Mouse (Mus musculus): ENCODE measurements around the gene Tex35.

The Tex35 gene

DNA sequence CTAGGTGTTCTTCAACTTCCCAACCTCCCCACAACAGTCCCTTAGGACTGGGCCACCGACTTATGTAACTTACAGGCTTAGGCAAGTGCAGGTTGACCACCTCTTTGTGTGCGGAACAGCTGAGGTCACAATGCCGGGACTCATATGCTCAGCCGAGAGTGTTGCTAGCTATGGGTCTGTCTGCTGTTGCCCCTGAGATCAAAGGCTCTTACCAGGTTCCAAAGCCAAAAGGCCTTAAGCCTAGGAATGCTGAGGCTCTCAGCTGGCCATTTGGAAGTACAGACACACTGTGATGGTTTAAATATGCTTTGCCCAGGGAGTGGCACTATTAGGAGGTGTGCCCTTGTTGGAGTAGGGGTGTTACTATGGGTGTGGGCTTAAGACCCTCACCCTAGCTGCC is at the start of gene Tex35:
Gene Tex35, minus strand, starts transcription at position 101 of the 400 bp plus-strand sequence.
- no peak for DNase-seq (ENCODE audit: low read depth, low spot score)

DNA sequence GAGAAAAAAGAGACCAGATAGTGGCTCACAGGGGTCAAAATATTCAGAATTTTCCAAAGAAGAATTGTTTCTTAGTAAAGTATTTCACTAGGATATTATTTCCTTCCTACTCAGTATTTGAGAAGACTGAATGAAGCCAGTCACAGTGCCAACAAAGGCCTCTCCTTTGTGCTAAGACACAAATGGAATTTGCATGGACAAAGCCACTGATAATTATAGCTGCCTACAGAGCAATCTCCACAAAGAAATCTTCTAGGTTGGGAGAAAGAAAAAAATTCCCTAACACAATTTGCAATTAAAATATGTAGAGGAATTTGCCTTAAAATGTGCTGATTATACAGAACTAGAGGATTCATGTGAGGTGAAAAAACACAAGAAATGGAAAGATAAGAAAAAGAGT is 45.3 kb upstream of the Tex35 start:
- no peak for DNase-seq (ENCODE audit: low read depth, low spot score)

DNA sequence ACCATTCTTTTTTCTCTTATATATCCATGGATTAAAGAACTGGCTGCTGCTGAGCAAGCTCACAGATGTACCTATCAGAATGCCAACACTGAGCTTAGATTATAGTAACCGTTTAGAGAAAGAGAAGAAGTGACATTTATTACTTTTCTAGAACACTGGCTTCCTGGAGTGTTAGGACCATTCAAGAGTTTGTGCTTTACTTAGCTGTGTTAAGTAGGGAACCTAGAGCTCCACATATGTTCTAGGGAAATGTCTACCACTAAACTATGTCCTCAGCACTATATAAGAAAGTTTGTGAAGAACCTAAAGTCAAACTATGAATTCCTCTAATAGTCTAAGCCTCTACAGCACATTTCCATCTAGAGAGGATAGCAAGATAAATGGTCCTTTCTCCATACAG is 41.6 kb upstream of the Tex35 start:
- no peak for DNase-seq (ENCODE audit: low read depth, low spot score)

DNA sequence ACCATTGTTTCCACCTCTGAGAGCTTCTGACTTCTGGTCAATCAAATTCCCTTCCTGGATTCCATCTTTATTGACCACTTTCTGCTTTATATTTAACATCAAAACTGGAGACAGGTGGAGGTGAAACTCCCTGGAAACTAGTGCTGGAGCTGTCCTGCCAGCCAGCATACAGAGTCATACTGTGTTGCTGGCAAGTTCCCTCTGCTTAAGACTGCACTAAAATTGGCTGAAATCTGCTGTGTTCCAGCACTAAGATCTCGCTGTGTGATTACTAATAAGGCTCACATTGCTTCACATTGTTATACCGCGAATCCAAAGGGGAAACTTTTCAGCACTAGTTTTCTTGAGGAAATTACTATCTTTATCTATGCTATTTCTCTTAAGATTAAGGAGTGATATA is 36.1 kb upstream of the Tex35 start:
- DNase-seq (ENCODE audit: low read depth, low spot score), result no peak

DNA sequence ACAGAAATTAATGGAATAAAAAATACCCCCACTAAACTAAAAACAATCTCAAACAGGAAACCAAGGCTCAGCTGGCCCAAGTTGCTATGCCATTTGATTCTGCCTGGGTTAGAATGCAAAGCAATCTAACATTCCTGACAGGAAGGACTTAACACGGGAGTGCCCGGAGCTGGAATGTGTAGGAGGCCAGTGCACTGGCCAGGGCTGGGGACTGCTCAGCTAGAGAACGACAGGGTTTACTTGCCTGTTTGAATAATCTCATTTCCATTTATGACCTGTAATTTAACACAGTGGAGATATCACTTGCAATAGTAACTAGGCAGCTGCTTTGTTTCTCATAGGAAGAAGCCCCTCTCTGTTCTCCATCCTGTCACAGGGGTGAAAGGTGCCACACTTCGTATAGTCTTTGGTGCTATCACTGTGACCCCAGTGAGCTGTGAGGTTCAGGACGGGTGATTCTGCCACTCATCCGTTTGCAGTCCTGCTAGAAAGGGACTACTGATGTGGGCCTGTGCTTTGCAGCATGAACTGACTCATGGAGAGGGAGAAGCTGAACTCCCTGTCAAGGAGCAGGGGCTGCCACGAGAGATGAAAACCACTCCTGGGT is 34.9 kb upstream of the Tex35 start:
- DNase-seq (ENCODE audit: low read depth, low spot score), result no peak

DNA sequence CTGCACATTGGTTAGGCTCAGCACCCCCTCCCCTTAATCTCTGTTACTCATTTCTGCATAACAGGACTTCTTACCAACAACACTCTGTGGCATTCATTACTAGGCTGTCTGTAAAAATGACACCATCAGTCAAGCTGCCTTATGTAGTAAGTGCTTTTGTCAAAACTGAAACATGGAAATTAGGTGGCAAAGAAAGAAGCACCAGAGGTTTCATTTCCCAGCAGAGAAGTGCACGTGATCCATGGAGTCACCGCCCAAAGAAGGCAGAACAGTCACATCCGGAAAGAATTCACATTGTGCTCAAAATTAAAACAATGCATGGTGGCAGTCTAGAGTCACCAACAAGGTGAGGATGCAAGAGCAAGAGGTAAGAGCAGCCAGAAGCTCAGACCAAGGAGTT is 32.5 kb upstream of the Tex35 start:
- no peak for DNase-seq (ENCODE audit: low read depth, low spot score)

DNA sequence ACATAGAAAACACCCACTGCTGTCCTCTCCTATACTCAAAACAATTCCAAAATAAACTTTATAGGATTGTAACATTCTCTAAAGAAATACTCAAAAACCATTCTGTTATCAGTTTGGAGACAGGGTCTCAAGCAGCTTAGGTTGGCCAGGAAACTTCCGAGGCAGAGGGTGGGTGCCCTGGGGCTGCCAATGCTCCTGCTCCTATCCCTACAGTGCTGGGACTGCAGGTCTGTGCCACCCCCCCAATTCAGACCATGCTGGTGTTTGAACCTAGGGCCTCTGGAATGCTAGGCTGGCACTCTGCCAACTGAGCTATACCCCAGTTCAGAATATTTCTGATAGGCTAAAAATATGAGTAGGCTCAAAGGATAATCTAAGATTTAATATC is 29.4 kb upstream of the Tex35 start:
- no peak for DNase-seq (ENCODE audit: low read depth, low spot score)

DNA sequence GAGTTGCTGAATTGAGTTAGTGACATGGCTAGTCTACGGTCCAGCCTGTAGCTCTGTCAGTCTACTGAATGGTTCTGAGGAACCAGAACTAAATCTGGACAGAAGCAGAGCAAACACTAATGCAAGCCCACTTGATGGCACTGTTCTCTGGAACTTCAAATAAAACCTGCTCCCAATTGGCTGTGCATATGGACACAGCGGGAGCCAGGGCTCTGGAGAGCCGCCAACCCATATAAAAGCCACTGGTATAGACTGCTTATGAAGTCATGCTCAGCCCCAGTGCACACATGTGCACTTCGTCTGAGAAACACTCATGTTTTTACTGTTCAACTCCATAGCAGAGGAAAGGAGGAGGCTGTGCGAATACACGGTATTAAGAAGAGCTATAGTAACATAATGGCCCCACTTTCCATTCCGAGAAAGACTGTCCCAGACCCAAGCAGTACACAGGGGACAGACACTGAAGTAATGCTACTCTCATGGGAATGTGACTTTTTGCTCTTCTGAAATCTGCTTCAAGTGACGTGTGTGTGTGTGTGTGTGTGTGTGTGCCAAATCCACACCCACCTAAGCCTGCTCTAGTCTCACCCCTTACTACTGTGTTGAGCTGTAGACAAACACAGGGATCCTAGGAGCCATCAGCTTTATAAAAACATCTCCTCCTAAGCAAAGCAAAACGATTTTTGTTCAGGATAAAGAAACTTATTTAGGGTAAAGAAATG is 28.8 kb upstream of the Tex35 start:
- no peak for DNase-seq (ENCODE audit: low read depth, low spot score)

DNA sequence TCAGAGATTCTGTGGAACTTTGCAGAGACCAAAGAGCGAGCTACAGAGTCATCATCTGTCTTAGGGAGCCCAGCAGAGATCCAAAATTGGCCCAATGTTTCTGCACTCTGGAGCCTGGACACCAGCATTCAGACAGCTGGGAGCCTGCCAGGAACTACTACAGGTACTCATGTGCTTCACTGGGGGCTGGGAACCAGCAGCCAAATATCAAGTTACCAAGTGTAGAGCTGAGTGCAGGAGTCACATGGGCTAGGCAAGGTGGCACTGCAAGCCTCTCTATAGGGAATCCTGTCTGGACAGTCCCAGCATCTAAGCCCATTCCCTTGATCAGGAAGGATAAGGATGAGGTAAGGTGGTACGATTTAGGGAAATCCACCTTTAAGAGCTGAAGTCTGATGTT is 19.7 kb upstream of the Tex35 start:
- no peak for DNase-seq (ENCODE audit: low read depth, low spot score)

DNA sequence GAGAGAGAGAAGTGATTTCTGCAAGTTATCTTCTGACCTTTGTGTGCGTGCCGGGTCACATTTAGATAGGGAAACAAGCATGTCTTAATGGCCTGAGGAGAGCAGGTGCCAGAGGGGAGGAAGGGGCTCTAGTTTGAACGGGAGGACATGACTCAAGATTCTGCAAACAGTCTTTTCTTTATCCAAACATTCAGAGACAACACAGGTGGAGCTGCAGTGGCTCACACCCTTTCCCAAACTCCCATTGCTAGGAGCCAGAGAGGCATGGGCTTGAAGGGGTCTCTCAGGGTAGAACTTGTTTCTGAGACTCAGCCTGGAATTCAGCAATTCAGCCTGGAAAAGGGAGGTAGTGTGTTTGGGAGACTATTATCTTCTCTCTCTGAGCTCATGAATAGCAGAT is 15.4 kb upstream of the Tex35 start:
- DNase-seq (ENCODE audit: low read depth, low spot score), result no peak

DNA sequence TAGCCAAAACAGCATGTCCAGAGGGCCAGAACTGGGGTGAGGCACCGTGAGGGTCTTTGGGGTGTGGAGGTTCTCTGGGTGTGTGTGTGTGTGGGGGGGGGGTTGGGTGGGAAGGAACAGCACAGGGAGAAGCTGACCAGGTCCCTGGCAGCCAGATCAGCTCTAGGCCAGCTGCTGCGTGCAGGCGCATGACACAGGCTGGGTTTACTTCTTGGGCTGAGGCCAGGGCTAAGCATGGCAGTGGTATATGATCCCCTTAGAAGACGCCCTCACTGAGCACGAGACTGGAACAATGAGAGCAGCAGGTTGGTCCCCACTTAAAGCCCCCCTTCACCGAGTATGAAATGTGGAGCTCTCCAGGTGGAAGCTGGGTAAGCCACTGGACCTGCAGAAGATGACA is 10.7 kb upstream of the Tex35 start:
- DNase-seq (ENCODE audit: low read depth, low spot score), result no peak

DNA sequence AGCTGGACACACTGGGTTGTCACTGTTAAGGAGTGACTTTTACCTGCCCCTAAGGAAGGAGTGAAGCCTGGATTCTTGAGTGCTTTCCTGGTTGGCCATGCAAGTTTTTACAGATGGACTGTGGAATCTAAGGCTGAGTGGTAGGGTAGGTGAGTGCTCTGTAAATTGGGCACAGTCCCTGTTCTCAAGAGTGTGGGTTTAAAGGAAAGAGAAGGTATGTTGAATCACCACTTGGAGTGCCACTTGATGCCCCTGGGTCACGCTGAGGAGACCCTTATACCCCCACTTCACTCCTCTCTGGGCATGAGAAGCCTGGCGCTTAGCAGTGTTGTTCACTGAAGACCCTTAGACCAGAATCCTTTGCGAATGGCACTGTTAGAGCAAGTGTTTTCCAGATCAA is 9.0 kb upstream of the Tex35 start:
- DNase-seq (ENCODE audit: low read depth, low spot score), result no peak

DNA sequence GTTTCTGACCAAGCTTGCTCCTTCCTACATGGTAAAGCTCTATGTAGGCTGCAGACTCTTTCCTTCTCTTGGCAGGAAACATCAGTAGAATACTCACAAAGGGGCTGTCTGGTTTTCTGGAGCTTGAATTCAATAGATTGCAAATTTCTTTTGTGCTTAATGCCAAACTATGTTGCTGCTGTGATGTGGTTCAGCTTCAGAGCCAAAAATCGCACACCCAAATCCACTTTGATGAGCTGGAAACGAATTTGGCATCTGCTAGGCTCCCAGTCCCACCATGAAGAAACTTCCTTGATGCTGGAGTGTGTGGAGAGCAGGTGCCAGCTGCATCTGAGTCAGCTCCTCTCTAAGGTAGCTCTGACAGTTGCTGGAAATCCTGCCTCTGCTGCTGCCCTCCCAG is 6.0 kb upstream of the Tex35 start:
- no peak for DNase-seq (ENCODE audit: low read depth, low spot score)

DNA sequence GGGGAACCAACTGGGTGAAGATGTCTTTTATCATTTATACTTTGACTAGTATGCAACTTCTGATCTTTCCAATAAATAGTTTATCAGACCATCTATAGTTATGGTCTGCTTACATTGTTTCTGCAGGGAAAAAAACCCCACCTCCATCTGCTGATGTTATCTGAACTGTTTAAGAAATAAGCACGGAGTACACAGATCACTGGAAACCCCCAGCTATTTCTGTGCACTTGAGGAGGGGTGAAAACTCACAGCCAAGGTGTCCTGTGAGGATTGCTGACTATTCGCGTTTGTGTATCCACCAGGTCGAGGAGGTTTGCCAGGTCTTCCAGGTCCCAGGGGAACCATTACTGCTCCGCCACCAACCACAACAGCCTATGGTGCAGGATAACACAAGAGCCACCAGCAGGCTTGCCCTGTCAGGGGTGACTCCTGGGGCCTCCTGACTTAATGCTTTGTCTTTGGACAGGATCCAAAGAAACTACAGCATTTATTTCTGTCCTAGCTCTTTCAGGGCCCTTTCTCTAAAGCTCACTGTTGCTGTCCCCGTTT is 1.9 kb upstream of the Tex35 start:
- no peak for DNase-seq (ENCODE audit: low read depth, low spot score)

DNA sequence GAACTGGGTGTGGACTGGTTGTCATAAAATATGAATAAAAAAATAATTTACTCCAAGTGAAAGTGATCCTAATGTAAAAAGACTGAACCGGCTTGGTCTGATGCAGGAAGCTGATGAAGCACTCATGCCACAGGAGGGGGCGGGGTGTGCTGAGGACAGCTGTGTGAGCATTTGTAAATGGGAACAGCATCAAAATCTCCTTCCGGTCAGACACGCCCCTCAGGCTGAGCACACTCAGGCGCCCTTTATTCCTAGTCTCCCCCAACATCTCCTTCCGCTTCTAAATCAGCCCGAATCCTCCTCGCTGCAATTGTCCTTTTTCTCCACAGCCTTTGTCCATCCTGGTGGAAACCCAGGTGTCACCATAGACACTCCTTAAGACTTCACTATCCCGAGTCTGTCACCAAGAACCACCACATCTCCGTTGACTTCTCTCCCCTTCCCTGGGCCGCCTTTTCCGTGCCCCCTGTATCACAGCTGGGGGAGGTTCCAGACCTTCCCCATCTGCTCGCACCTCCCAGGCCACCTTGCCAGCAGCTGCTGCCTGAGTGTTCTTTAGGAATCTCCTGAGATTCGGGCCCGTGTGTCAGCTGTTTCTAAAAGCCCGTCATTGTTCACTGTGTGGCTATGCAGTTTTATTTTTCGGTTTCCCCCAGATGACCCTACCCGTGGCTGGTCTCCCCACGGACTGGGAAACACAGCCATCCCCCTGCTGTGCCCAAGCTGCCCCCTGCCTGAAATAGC is 7.2 kb downstream of the Tex35 start:
- no peak for DNase-seq (ENCODE audit: low read depth, low spot score)

DNA sequence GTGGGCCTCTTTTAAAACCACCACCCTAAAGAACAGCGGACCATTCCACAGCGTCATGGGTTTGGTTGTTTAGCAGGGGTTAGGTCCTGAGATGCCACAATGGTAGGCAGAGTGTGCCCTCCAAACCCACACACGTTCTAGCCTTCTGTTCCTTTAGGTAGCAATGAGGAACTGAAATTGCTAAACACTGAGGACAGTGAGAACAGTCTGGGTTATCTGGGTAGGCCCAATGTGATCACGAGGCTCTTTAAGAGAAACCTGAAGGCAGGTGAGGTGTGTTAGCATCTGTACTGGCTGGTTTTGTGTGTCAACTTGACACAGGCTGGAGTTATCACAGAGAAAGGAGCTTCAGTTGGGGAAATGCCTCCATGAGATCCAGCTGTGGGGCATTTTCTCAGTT is 12.9 kb downstream of the Tex35 start:
- DNase-seq (ENCODE audit: low read depth, low spot score), result no peak

DNA sequence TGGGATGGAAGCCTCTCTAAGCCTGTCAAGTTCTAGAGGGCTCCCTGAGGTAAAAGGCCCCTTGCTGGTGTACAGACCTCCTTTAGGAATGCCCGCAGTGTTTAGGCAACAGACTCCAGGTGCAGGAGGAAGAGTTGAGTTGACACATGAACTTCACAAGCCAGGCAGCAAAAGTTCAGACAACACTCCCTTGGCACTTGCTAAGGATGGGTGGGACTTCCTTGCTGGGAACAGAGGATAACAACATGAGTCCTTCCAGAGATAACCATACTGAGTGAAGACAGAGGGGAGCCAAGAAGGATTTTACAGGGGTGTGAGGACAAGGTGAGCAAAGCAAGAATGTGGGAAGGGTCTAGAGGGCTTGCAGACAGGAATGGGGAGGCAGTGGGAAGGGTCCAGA is 15.9 kb downstream of the Tex35 start:
- DNase-seq (ENCODE audit: low read depth, low spot score), result no peak

DNA sequence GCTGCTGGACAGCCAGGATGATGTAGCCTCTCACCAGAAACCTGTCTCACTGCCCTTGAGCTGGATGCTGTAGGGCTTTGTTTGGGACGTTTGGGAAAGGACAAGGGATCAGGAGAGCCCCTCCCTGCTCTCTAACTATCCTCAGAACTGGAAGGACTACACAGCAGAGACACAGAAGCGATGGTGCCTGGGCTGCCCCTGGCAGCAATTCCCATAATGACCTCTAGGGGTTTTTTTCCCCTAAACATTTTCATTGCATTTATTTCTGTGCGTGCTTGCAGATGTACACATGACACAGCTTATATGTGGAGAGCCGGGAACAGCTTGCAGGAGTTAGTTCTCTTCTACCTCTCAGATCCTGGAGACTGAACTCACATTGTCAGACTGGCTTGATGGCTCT is 16.3 kb downstream of the Tex35 start:
- no peak for DNase-seq (ENCODE audit: low read depth, low spot score)

DNA sequence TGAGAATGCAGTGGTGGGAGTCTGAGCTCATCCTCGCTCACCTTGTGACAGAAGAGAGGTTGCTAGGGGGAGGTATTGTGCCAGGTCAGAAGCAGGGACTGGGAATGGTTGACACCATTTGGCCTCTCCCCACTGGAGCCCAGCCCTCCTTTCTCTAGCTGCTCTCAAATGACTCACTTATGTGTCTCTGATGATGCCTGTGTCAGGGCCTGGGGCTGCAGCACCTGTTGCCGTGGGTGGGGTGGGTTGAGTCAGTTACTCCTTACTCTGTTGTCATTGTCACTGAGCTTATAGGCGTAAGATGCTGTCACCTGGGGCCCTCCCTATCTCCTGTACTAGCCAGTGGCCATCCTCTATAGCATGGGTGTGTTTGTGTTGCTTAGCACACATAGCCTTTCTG is 17.6 kb downstream of the Tex35 start:
- DNase-seq (ENCODE audit: low read depth, low spot score), result no peak

DNA sequence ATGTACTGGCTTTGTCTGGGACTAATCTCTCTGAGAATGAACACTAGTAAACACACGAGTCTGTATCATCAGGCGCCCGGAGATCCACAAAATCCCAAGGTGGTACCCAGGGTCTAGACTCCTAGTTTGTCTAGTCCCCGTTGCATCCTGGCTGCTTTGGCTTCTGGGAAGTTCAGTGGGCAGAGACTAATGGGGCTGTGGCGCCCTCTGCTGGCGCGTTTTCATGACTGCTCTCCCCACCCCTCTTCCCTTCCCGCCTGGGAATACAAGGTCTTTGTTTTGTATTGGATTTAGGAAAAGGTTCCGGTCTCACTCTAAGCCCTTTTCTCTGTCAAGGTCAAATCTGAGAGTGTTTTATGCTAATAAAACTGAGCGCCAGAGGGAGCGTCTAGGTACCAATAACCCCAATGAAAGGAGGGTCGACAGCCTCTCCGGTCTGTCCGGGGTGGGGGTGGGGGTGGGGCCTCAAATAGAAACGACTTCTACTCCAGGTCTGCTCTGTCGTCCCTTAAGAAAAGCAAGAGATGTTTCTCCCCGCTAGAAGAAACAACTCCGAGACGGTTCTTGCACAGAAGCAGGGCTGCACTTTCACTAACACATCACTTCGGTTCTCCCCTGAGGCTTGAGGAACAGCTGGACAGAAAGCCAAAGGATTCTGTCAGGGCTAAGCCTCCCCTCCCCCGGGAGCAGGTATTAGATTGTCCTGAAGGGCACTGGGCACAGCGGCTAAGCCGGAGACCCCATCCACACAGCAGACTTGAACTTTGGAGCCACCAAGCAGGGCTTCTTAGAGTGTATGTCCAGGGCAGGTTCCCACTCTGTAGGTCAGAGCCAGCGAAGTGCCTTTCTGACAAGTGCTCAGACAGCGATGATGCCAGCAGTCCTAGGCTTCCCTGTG is 22.1 kb downstream of the Tex35 start:
- peak; percentile 30 for DNase-seq (ENCODE audit: low read depth, low spot score)

DNA sequence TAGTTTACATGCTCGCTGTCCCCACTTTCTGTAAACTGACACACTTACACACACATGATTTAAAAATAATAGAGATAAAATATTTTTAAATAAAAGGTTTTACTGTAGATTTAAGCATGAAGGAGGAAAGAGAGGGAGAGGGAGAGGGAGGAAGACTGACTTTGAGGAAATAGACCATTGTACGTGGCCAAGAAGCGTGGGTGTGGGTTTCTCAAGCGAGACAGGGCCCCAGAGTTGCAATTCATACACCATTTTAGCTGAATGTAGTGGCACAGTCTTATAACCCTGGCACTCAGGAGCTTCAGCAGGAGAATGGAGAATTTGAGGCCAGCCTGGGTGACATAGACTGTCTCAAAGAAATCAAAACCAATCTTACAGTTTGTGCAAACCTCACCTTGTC is 25.5 kb downstream of the Tex35 start:
- no peak for DNase-seq (ENCODE audit: low read depth, low spot score)

DNA sequence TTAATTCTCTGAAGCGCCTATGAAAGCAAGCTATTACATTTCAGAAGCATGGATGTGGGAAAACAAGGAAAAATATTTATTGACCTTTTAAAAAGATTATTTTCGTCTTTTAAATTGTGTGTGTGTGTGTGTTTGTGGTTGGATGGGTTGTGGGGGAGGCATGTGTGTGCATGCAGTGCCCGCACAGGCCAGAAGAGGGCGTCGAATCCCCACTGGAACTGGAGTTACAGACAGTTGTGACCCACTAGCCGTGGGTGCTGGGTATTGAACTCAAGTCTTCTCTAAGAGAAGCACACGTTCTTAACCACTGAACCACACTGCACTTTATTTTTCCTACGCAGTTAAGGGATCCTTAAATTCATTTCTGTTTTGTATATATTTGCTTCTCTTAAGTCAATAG is 26.5 kb downstream of the Tex35 start:
- DNase-seq (ENCODE audit: low read depth, low spot score), result no peak
